Mouse (Mus musculus) adipocyte (in vitro differentiated cells): Measurements from ENCODE around the gene Frmd4a.
A peak's percentile ranks its signal among the peaks of the same experiment; 100 is the strongest.
"Not testable (repeated sequence)": the region's sequence is repeated elsewhere in the genome, so short reads cannot be mapped to it uniquely, and the experiment has no call there.

Experiments used
- DNase-seq: peaks from one replicate; pipeline ENCODE4 v3.0.0-alpha.2; 2016; ENCODE audit warnings: low spot score

The Frmd4a gene

GRCm38 (mm10) chr2:4579357-4580068 is 562.0 kb downstream of the Frmd4a start:
- no peak for DNase-seq

GRCm38 (mm10) chr2:4580666-4581065 is 563.1 kb downstream of the Frmd4a start:
- DNase-seq, result no peak

GRCm38 (mm10) chr2:4582930-4583329 is 565.4 kb downstream of the Frmd4a start:
- no peak for DNase-seq

- no peak for DNase-seq
Measured at GRCm38 (mm10) chr2:4584252-4584651, 566.7 kb downstream of the Frmd4a start.

GRCm38 (mm10) chr2:4586245-4586644 is 568.7 kb downstream of the Frmd4a start:
- DNase-seq, result no peak

- no peak for DNase-seq
Measured at GRCm38 (mm10) chr2:4587685-4588409, 570.3 kb downstream of the Frmd4a start.

- no peak for DNase-seq
Measured at GRCm38 (mm10) chr2:4591647-4592046, 574.1 kb downstream of the Frmd4a start.

DNA sequence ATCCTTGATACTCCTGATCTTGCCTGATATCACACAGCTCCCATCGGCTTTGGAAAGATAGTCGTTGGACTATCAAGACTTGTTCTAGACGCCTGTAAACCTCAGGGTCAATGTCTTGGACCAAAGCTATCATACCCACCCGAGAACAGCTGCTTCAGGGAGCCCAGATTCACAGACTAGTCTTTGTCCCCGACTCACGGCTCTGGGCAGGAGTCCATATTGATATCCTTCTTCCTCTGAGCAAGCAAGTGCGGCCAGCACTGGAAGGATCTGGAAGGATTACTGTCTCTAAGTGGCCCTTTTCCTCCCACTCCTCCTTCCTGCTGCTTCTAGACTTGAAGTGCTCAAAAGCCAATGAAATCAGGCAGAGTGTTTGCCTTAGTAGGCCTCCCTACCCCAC is 575.1 kb downstream of the Frmd4a start:
- DNase-seq, result no peak

DNA sequence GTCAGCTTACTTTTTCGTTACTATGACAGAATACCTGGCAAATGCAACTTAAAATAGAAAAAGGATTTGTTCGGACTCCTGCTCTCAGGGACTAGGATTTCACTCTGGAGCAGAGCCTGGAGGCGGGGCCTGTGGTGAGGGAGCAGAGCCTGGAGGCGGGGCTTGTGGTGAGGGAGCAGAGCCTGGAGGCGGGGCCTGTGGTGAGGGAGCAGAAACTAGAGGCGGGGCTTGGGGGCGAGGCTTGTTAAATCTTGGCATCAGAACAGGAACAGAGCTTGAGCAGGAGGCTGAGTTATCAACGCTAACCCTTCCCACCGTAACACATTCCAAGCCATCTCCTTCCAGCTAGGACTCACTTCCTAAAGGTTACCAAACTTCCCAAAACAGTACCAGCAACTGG is 575.9 kb downstream of the Frmd4a start:
- DNase-seq, result peak; percentile 16

- DNase-seq, result no peak
Measured at GRCm38 (mm10) chr2:4593878-4594387, 576.4 kb downstream of the Frmd4a start.

GRCm38 (mm10) chr2:4596992-4597391 is 579.5 kb downstream of the Frmd4a start:
- no peak for DNase-seq

DNA sequence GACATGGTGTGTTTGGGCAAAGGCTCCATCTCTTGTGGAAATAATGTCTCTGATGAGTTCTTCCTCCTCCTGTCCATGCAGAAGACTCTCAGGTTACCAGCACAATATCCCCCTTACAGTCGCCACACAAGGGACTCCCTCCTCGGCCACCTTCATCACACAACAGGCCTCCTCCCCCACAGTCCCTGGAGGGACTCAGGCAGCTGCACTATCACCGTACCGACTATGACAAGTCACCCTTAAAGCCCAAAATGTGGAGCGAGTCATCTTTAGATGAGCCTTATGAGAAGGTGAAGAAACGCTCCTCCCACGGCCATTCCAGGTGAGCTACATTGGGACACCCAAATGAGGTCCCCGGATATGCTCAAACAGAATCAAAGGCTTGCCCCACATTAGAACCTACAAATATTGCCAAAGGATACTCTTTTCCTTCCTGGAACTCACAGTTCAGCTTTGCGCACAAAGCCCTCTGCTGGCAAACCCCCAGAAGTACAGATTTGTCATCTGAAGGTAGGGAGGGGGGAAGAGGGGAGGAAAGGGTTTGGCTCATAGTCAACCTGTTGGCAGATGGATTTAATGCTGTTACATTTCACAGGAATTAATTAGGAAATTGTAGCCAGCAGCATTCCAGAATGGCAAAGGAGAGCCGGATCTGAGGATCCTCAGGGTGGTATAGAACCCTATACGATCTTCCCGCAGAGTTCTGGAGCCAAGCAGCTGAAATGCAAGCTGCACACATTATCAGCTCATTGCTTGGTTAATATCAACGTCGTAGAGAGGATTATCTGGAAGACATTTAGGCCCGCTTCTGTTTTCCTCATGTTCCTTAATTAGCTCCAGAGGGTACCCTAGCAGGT is 583.7 kb downstream of the Frmd4a start:
- DNase-seq, result peak; percentile 69

DNA sequence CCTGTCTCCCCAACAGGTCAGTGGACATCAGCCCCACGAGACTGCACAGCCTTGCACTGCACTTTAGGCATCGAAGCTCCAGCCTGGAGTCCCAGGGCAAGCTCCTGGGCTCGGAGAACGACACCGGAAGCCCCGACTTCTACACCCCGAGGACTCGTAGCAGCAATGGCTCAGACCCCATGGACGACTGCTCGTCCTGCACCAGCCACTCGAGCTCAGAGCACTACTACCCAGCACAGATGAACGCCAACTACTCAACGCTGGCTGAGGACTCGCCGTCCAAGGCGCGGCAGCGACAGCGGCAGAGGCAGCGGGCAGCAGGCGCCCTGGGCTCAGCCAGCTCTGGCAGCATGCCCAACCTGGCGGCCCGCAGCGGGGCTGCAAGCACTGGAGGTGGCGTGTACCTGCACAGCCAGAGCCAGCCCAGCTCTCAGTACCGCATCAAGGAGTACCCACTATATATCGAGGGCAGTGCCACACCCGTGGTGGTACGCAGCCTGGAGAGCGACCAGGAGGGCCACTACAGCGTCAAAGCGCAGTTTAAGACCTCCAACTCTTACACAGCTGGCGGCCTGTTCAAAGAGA is 585.9 kb downstream of the Frmd4a start:
- no peak for DNase-seq

DNA sequence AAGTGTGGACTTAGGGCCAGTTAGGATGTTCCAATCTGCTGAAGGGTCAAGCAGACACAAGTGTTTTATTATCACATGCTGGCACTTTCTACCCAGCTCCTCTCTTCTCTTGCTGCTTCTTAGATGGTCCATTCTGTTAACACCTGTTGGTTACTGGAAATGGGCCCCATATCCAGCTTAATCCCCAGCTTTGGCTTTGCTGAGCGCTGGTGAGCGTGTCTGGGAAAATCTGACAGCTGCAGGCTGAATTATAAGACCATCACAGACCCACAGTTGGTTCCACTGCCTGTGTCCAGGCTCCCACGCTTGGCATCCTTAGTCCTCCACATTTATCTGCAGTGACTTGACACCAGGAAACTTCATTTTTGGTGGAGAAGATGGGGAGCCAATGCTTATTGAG is 589.0 kb downstream of the Frmd4a start:
- no peak for DNase-seq

GRCm38 (mm10) chr2:4608253-4608652 is 590.7 kb downstream of the Frmd4a start:
- DNase-seq, result no peak

- no peak for DNase-seq
Measured at GRCm38 (mm10) chr2:4609433-4609832, 591.9 kb downstream of the Frmd4a start.

DNA sequence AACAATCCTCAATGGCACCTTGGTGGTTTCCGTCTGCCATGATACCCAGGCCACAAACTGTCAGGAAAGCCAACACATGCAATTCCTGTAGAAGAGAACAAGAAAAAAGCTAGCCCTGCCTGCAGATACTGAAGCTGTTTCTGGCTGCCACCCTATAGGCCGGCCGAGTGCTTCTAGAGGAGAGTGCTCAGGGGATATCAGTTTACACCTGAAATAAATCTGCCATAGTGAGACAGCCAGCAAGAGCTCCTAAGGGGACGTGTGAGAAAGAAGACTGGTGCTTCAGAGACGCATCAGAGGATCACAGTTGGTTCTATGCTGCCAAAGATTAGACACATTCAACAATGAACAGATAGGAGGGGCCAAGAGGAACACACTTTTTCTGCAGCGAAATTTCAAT is 593.8 kb downstream of the Frmd4a start:
- DNase-seq, result no peak

DNA sequence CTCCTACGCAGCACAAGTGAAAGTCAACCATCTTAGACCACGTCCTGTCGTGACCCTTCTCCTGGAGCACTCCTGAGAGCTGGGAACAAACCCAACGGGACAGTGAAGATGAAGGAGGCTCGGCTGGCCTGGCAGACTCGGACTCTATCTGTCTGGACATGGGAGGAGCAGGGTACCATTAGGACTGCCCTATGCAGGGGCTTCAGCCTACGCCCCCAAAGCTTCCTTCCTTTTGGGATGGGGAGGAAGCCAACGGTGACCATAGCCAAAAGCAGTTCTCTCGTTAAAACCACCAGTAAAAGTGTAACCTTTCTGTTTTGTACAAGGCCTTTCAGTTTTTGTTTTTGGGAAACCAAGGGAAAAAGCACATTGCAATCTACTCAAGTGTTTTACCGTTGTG is 594.2 kb downstream of the Frmd4a start:
- DNase-seq, result no peak

GRCm38 (mm10) chr2:4614276-4614929 is 596.9 kb downstream of the Frmd4a start:
- not testable (repeated sequence) for DNase-seq

DNA sequence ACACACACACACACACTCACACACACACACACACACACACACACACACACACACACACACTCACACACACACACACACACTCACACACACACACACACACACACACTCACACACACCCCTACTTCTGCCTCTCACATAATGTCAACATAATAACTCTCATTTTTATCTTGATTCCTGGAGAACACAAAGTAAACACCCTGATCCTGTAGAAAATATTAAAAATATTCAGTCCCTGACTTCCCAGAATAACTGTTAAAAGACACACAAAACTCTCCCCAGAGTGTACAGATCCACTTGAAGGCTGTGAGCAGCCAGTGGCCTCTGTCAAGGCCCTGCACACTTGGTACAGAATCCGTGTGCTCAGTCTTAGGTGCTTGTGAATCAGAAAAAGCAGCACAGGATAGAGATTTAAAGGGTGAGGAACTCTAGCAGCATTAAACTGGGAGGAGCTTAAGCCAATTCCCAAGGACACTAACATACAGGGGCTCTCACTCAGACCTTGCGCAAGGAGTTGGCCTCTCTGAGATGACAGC is 597.6 kb downstream of the Frmd4a start:
- DNase-seq, result no peak

- no peak for DNase-seq
Measured at GRCm38 (mm10) chr2:4616995-4617394, 599.5 kb downstream of the Frmd4a start.
